Mouse (Mus musculus): ENCODE measurements around the gene Tsc22d2.
"Not testable (repeated sequence)": the region's sequence is repeated elsewhere in the genome, so short reads cannot be mapped to it uniquely, and the experiment has no call there.

The Tsc22d2 gene

GRCm38 (mm10) chr3:58428861-58429260 lies 14.3 kb downstream of the Tsc22d2 start:
- no peak for DNase-seq (ENCODE audit: low read depth, low spot score)

DNA sequence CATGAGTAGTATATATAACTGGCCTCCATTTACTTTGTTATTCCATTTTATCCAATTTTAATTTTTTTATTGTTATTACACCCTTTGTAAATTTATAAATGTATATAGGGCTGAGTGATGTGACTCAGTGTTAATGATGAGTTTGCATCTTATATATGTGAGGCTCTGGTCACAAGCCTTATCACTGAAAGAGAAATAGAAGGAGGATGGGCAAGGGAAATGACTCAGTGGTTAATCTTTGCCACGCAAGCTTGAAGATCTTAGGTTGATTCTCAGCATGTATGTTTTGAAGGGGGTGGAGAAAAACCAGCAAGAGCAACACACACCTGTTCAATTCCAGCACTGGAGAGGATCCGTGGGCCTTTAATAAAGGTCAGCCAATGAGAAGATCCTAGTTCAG lies 19.9 kb downstream of the Tsc22d2 start:
- DNase-seq (ENCODE audit: low read depth, low spot score): no peak

DNA sequence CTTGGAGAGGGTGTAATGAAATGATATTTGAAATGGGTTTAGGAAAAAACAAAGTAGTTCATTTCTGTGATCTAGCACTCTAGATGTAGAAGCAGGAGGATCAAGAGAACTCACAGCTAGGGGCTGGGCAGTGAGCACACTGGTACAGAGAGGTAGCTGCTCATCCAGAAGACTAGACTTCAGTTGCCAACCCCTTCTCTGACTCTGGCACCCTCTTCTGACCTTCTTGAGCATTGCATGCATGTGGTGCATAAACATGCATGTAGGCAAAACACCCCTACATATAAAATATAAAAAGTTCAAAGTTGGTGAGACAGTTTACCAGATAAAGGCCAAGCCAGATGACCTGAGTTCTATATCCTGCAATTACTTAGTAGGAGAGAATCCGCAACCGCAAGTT lies 33.7 kb downstream of the Tsc22d2 start:
- peak; percentile 2 for DNase-seq (ENCODE audit: low read depth, low spot score)

GRCm38 (mm10) chr3:58449487-58449886 lies 35.0 kb downstream of the Tsc22d2 start:
- DNase-seq (ENCODE audit: low read depth, low spot score): no peak

GRCm38 (mm10) chr3:58454414-58455205 lies 40.1 kb downstream of the Tsc22d2 start:
- DNase-seq (ENCODE audit: low read depth, low spot score): no peak

GRCm38 (mm10) chr3:58455255-58455654 lies 40.7 kb downstream of the Tsc22d2 start:
- no peak for DNase-seq (ENCODE audit: low read depth, low spot score)

DNA sequence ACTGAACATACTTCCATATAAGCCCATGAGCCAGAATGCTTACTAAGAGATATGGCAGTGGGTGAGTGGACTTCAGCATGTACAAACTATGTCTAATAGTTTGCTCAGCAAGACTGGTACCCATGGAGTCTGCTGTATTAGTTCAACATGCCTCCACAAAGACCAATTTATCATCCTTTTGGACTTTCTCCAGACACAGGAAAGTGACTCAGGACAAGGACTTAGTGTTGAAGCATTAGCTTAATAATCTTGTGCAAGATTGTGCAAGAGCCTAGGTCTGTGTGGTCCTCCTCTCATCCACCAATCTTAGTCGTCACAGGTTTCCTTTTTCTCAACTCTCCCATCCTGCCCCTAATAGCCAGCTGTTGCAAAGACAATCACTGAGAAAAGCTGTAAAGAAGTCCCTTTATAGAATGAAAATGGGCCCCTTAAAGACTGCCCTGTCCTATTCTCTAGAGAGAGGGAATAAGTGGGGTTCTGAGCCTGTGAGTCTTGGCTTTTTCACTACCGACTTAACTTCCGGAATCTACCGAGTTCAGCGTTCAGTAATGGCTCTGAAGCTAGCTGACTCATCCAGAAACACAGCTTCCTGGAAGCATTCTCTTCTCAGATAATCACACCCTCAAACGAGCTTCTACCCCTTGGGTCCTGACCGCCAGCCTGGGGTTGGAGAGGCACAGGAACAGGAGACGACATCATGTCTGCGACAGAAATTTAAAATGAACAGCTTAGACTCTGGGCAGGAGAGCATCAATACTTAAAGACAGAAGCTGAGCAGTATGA lies 55.3 kb downstream of the Tsc22d2 start:
- DNase-seq (ENCODE audit: low read depth, low spot score): no peak

DNA sequence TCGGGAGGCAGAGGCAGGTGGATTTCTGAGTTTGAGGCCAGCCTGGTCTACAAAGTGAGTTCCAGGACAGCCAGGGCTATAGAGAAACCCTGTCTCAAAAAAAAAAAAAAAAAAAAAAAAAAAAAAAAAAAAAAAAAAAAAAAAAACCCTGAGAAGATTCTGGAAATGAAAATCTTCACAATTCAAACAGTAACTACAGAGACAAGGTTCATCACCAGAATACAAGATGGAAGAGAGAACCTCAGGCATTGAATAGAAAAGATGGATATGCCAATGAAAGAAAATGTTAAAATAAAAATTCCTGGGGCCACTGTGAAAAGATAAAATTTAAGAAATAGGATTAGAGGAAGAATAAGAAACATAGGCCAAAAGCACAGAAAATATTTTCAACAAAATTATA lies 60.8 kb downstream of the Tsc22d2 start:
- DNase-seq (ENCODE audit: low read depth, low spot score): not testable (repeated sequence)

GRCm38 (mm10) chr3:58478755-58479455 lies 64.4 kb downstream of the Tsc22d2 start:
- DNase-seq (ENCODE audit: low read depth, low spot score): no peak

DNA sequence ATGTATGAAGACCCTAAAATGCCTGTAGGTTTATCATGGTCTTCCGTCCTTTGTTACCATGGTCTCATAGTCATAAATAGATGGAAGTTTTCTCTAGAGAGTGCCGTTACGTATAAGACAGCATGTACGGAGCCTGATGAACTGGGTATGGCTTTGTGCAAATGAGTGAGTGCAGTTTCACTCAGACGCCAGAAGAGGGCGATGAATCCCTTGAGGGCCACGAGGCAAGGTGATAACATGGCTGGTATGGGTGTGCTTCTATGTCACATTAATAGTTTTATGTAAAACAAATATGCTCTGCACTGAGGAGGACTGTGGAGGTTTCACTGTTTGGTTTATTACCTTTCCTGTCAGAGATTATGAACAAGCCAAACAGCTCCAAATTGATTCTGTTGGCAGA lies 71.4 kb downstream of the Tsc22d2 start:
- no peak for DNase-seq (ENCODE audit: low read depth, low spot score)

GRCm38 (mm10) chr3:58487121-58487520 lies 72.6 kb downstream of the Tsc22d2 start:
- no peak for DNase-seq (ENCODE audit: low read depth, low spot score)

GRCm38 (mm10) chr3:58487999-58488775 lies 73.7 kb downstream of the Tsc22d2 start:
- no peak for DNase-seq (ENCODE audit: low read depth, low spot score)

DNA sequence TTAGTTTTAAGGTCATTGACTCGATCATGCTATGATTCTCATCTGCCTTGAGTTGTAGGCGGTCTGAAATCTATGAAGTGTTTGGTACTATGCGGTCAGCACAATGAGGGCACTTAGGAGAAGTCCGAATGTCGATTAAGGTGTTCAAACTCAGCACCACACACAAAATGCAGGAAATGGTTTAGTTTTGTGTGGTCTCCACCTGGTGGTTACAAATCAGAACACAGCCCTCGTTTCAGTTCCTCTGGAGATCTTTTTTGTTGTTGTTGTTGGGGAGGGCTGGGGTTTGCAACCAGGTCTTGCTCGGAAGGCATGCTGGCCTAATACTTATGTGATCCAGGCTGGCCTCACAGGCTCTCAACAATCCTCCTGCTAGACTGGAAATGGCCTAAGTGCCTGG lies 76.3 kb downstream of the Tsc22d2 start:
- peak; percentile 6 for DNase-seq (ENCODE audit: low read depth, low spot score)

DNA sequence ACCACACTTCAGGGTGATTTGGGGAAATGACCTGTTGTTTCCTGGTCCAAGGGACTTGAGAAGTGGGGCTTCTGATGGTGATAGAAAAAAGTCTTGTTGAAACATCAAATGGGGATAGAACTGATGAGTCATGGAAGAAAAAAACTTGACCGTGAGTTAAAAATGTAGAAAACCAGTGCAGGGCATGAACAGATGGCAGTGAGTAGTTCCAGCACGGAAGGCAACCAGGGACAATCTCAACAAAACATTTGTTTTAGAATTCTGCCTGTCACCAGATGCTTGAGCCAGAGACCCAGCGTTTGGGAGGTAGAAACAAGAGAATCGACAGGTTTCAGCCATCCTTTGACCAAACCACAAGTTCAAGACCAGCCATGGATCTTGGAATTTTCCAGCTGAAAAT lies 79.1 kb downstream of the Tsc22d2 start:
- DNase-seq (ENCODE audit: low read depth, low spot score): no peak

- DNase-seq (ENCODE audit: low read depth, low spot score): no peak
Observed at GRCm38 (mm10) chr3:58501961-58502360, 87.4 kb downstream of the Tsc22d2 start.

- DNase-seq (ENCODE audit: low read depth, low spot score): no peak
Observed at GRCm38 (mm10) chr3:58503720-58504333, 89.3 kb downstream of the Tsc22d2 start.

GRCm38 (mm10) chr3:58504676-58505075 lies 90.2 kb downstream of the Tsc22d2 start:
- DNase-seq (ENCODE audit: low read depth, low spot score): no peak

- DNase-seq (ENCODE audit: low read depth, low spot score): no peak
Observed at GRCm38 (mm10) chr3:58508020-58508750, 93.7 kb downstream of the Tsc22d2 start.

DNA sequence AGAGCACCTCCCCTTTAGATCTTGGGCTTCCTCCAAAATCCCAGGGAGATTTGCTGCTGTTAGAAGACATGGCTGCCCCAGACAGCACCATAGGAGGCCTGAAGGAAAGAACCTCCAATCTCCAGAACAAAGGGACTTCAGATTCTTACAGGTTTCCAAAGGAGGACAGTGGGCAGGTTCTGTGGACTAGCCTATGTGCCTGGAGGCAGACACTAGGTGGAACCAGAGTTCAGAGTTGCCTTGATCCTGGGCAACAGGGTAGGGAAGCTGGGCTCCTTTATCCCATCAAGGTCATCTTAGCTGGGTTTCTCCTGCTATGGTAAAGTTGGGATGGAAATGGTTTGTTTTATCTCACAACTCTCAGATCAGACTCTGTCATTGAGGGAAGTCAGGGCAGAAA lies 97.1 kb downstream of the Tsc22d2 start:
- DNase-seq (ENCODE audit: low read depth, low spot score): no peak

DNA sequence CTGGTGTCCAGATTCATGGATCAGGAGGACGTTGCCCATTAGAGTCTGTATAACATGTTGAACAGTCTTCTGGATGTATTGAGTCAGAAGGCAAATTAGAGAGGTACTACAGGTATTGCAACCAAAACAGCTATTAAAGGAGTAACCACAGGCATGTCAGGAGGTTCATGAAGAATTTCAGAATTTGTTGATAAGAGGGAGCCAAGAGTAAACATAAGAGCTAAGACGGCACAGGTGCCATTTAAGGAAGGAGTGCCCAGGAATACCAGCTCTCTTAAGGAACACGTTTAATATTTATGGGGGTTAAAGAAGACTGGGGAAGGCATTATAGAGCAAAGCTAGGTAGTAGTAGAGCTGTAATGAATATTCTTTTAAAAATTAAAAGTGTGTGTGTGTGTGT lies 98.2 kb downstream of the Tsc22d2 start:
- DNase-seq (ENCODE audit: low read depth, low spot score): no peak

All from retina, adult 2 months (tissue).